Mouse (Mus musculus): Measurements from ENCODE around the gene Ak4. TPM values are rescaled to one million over a fixed set of nuclear protein-coding genes. Genes with fewer than 3 reads are reported as not detected.
"Not testable (repeated sequence)": the region's sequence is repeated elsewhere in the genome, so short reads cannot be mapped to it uniquely, and the experiment has no call there.

Ak4 gene
- total RNA-seq (2021) = 10 to 100 TPM; 78.1 to 95.3 TPM

- DNase-seq = peak; percentile 61 to 65
Measured at GRCm38 (mm10) chr4:101419151-101419910, at the start of gene Ak4. Gene Ak4 (plus strand): TSS chr4:101419277.

GRCm38 (mm10) chr4:101369738-101370275, 49.3 kb upstream of the Ak4 start:
- DNase-seq = no peak

- no peak for DNase-seq
Measured at GRCm38 (mm10) chr4:101372283-101372682, 46.8 kb upstream of the Ak4 start.

- DNase-seq = no peak
Measured at GRCm38 (mm10) chr4:101372751-101373150, 46.3 kb upstream of the Ak4 start.

DNA sequence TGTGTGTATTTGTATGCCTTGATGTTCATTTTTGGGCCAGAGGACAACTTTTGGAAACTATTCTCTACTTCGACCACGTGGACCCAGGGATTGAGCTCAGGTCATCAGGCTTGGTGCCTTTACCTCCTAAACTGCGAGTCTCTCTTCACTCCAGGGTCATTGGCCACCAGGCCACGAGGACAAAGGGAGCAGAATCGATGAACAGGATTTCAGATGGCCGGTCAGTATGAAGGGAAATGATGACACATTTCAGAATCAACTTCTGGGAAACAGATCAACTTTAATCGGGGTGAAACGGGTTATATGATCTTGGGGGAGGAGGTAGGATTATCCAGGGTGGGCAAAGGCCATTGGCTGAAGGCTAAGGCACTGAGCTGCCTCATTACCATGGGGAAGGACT, 45.0 kb upstream of the Ak4 start:
- DNase-seq = no peak

DNA sequence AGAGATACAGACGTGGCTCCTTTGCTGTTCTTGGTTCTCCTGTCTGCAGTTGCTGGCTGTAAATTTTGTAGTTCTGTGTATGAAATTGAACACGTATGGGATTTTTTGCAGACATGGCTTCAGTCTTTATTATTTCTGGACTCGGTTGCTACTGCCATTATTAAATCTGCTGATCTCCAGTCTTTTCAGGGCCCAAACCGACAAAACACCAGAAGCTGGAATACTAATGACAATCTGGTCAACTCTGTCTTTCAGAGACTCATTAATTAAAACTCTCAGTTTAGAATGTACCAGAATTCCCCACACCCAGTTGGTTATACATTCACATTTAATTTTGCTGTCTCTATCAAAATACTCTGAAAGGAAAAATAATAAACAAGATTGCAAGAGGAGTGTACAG, 42.2 kb upstream of the Ak4 start:
- no peak for DNase-seq

DNA sequence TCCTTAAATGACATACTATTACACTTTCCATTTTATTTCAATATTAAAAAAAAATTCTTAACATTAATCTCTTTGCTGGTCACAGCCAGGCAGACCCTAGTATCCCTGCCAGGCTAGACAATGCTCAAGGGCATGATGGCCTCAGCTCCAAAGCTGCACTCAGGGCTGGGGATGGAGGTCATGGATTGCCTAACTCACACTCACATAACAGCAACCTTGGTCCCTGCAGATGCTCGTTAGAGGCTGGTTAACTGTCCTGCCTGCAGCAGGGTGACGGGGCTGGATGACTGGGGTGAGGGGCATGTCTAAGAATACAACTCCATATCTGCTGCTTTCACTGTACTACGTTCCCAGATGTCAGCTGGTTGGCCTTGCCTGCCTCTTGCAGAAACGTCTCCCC, 40.8 kb upstream of the Ak4 start:
- DNase-seq = no peak

DNA sequence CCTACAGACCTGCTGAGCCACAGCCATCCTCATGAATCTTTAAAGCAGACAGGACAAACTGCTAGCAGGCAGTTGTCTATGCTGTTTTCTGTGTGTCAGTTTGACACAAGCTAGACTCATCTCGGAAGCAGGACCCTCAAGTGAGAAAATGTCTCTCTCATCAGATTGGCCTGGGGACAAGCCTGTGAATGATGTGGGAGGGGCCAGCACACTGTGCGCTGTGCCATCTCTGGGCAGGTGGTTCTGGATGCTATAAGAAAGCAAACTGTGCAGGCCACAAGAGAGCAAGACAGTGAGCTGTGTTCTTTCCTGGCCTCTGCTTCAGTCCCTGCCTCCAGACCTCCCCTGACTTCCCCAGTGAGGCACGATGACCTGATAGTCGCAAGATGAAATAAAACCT, 40.3 kb upstream of the Ak4 start:
- DNase-seq = no peak

- no peak for DNase-seq
Measured at GRCm38 (mm10) chr4:101385002-101385401, 34.1 kb upstream of the Ak4 start.

DNA sequence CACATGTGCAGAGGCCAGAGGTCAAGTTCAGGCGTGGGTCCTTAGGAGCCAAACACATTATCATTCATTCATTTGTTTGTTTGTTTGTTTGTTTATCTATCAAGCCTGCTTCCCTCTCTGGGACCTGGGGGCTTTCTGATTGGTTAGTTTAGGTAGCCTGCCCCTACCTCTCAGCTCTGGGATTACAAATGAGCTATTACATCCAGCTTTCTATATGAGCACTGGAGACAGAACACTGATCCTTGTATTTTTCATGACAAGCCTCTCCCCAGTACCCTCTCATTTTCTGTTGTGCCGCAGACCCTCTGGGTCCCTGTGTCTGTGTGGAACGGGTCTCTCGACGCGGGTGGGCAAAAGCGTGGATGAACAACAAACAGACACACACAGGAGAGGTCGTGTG, 30.8 kb upstream of the Ak4 start:
- DNase-seq = no peak

DNA sequence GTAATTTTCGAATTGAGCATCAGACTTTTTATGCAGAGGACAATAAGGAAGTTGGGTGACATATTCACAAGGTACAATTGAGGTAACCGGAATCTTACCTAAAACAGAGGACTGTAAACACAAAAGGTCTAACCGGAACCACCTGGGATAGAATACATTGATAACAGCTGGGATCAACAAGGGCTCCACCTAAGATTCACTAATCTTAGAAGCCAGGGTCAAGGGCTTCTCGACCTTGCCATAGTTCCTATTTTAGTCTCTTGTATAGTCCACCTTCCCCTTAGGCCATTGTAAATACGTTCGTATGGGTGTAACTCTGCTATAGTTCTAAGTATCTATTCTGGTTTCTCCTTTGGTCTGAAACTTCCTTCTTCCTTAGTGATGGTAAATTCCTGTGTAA, 30.4 kb upstream of the Ak4 start:
- not testable (repeated sequence) for DNase-seq

GRCm38 (mm10) chr4:101392229-101392628, 26.8 kb upstream of the Ak4 start:
- no peak for DNase-seq

DNA sequence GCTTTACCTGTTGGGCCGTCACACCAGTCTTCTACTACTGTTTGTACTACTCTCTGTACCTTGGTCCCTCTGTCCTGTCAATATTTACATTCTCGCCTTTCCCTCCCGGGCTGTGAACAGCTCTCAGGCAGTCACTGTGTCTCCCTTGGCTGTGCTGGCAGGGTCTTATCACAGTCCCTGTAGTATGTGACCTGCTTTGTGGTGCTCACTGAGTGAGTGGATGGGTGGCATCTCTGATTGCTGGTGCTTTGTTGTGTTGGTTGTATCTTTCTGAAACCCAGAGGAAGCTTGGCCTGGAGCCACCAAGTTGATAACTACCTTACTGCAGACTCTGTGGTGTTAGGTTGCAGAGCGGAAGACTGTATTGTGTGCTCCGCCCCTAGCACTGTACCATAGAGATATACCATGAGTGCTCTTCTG, 25.8 kb upstream of the Ak4 start:
- no peak for DNase-seq

GRCm38 (mm10) chr4:101395021-101395533, 24.0 kb upstream of the Ak4 start:
- no peak for DNase-seq

DNA sequence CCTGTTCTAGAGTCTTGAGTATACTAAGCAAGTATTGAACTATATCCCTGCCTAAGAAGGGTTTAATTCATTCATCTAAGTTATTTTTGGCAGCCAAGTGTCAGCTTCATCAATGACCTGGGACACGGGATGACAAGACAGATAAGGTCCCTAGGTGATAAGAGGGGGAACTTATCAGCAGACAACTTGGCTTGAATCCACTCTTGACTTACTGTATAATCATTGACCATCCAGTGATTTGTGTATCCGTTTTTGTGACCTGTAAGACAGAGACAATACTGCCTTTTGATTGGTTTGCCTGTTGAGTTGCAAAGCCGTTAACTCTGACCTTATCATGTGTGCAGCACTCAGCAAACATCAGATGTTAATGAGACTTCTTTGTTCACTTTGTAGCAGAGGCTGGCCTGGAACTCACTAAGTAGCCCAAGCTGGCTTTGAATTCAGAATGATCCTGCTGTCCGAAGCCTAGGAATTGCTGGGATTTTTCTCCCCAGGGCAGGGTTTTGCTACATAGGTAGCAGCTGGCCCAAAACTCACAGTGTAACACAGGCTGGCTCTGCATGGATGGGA, 19.0 kb upstream of the Ak4 start:
- no peak for DNase-seq

- DNase-seq = no peak
Measured at GRCm38 (mm10) chr4:101401945-101402344, 17.1 kb upstream of the Ak4 start.

GRCm38 (mm10) chr4:101404863-101405262, 14.2 kb upstream of the Ak4 start:
- DNase-seq = no peak

DNA sequence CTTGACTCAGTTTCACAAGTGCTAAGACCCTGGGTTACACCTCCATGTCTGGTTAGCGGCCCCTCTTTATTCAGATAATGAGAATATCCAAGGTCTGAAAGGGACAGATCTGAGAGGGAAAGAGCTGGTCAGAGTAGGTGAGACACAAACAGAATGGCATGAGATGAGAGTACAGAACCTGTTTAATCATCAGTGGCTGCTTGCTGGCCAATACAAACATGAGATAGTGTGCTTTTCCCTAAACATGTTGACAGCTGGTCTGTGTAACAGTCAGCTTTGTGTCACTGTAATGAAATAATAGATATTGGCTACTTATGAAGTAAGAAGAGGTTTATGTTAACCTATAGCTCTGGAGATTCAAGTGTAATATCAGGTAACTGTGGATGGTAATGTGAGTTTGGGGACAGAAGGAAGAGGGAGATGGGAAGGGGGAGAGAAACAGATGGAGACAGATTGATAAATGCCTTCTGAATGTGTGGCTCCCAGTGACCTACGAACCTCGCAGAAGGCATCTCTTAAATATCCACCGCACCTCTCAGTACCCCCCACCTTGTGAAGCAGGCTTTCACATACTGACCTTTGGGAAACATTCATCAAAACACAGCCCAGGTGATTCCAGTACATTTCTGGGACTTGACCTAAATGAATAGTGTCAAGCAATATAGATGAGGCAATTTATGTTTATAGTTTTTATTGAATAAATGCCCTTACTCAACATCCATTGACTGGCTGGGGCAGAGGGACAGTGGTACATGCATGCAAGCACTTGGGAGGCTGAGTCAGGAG, 12.5 kb upstream of the Ak4 start:
- no peak for DNase-seq

DNA sequence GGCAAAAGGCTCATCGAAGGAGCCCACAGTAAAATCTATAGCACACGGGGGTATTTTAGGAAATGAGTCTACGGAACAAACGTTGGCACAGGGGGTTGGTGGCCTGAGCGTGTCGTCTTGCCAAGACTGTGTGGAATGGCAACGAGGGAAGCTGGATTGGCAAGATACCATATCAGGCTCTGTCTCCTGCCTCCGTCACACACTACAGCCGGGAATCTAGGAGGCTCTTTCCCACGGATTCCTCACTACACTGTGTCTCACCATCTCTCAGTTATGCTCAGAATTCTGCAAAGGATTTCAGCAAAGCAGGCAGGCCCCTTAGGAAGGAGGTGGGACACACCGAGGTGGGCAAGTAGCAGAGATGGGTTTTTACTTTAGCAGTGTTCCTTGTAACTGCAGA, 2.1 kb upstream of the Ak4 start:
- DNase-seq = no peak

DNA sequence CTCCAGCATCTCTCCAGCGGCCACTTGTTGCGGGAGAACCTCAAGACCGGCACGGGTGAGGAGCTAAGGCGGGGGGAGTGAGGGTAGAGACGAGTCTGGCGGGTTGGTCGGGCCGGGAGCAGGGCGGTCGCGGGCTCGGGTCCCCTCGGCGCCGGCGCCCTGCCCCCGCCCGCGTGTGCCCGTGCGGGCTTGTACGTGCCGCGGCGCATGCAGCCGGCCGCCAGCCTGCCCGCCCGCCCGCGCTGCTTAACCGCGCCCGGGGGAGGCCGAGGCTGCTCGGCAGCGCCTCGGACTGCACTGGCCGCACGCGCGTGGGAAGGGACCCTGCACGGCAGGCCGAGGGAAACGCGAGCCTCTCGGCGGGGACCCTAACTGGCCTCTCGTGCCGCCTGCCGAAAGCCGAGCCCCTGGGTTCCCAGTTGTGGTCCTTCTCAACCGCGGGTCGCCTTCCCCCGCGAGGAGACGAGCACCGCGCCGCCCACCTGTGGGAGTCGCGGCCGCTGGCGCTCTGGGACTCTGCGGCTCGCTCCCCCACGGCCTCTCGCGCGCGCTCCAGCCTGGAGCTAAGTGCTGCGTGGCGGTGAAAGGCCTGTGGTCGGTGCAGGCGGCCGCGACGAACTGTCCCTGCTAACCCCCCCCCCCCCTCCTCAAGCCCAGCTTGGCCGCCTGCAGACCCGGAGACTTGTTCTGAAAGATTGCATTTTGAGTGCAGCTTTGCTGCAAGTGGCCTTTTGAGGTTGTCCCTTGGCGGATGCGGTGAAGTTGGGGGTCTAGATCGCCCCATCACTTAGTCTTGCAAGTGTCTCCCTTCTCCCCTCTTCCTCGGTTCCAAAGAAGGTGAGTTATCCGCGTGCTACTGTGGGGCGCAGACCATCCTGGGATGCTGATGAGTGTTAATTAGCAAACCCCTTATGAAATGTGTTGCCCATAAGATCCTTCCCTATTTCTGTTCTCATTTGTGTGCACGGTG, 1.1 kb downstream of the Ak4 start:
- DNase-seq = no peak

DNA sequence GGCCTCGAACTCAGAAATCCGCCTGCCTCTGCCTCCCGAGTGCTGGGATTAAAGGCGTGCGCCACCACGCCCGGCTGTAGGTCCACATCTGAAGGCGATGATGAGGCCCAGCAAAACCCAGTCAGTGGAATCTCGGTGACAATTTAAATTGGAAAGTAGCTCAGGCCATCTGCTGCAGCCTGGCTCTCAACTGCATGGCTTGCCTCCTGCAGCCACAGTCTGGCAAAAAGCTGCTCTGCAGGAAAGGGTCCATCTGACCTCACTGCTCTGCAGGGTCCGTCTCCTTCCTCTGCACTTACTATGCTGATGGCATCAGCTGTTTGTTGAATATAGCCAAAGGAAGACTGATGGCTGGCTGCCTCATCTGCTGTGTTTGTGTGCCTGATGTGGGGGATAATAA, 3.9 kb downstream of the Ak4 start:
- DNase-seq = no peak

DNA sequence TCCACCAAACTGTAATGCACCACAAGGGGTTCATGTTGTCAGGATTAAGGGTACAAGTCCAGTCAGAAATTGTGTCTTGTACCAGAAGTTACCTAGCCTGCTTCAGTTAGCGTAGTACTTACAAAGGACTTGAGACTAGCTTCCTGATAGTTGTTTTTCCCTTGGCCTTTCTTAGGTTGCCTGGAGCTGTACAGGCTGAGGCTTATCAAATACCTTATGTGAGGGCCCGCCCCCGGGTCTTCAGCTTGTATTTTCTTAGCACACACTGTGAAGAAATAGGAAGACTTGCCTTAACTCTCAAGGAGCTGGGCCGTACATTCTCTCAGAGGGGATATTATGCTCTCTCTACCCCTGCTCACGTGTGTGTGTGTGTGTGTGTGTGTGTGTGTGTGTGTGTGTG, 4.5 kb downstream of the Ak4 start:
- DNase-seq = no peak
